Mouse (Mus musculus) lung, postnatal 0 days (tissue): Measurements from ENCODE around the gene Gpr35.
A peak's percentile ranks its signal among the peaks of the same experiment; 100 is the strongest.

Source experiments
- CTCF ChIP-seq: IDR thresholded peaks from 2 replicates; pipeline ENCODE4 v1.5.1; 2016; ENCODE audit warnings: antibody characterized with exemption, mild to moderate bottlenecking
- EP300 ChIP-seq: IDR thresholded peaks from 2 replicates; pipeline ENCODE4 v1.6.1; 2016; ENCODE audit warnings: antibody characterized with exemption, mild to moderate bottlenecking, control low read depth

DNA sequence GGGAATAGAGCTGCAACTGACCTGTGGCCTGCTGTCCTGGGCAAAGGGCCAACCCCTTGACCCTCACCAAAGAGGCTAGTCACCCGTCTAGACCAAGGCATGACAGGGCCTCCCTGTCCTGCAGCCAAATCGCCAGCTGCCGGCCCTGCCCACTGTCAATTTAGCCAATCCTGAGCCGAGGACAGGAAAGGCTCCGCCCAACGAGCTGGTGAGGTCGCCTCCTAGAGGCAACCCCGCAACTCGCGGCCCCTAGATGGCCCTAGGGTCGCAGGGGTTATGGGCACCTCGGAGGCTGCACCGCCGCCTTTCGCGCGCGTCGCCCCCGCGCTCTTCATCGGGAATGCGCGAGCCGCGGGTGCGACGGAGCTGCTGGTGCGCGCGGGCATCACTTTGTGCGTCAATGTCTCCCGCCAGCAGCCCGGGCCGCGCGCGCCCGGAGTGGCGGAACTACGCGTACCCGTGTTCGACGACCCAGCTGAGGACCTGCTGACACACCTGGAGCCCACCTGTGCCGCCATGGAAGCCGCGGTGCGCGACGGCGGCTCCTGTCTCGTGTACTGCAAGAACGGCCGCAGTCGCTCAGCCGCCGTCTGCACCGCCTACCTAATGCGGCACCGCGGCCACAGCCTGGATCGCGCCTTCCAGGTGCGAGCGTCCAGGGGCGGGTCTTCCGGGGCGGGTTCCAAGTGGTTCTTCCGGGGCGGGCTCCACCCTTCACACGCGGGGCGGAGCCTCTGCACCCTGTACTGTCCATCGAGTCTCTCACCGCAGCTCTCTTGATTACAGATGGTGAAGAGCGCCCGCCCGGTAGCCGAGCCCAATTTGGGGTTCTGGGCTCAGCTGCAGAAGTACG, 43.7 kb upstream of the Gpr35 start, which contains the start of gene Dusp28:
- no peak for TF ChIP-seq EP300
- peak; percentile 74 for TF ChIP-seq CTCF
